In the genomic region with DNA sequence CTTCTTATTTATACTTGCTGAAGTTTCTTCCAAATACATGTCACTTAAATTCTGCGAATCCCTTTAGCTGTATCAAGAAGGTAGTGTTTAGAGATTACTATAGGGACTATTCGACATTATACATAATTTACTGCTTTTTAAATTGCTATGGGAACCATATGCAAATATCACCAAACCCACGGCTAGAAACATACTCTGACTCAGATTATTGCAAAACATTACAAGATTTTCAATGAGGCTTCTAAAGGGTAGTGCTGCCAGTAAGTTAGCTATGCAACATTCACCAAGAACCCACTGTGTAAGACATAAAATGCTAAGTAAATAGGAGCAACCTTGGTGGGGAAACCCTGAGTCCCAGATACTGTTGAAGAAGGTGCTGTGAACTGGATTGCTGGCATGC, we compare ENCODE assay signal across 16 mouse cellular contexts. TPM values are rescaled to one million over a fixed set of nuclear protein-coding genes. Genes with fewer than 3 reads are reported as not detected.
DNase-seq lines count a peak whose midpoint lies in the region; ATAC-seq and TF ChIP-seq lines count a peak whose summit lies in the region.
"Had no signal": no experiment of that assay in that cellular context is flagged by ENCODE, and none has a peak within 500 bp of the region (broad histone marks: within the 10 kb centered on the region; RNA-seq: fewer than 3 reads in every experiment).

No protein-coding gene starts in this region.

- WGBS in heart, embryonic 13.5 days = 71% methylated on average over 3 of the region's 3 CpGs
- 77% methylated on average over 3 of the region's 3 CpGs for WGBS in heart, embryonic 12.5 days
- WGBS in liver, postnatal 0 days (ENCODE audit: insufficient replicate concordance) = 56% methylated on average over 3 of the region's 3 CpGs

- no peak for ATAC-seq in heart, embryonic 13.5 days (ENCODE audit: extremely low read depth, insufficient number of reproducible peaks, low FRiP score, low TSS enrichment)
- no peak for ATAC-seq in heart, embryonic 12.5 days (ENCODE audit: insufficient number of reproducible peaks, low FRiP score)
- ATAC-seq in liver, postnatal 0 days = no peak
- ATAC-seq: activated CD4-positive, CD25-positive, alpha-beta regulatory T cell, adult 4 months had no signal

- H3K4me3 ChIP-seq in heart, embryonic 13.5 days = no peak overlapping the region
- no peak overlapping the region for H3K4me3 ChIP-seq in heart, embryonic 12.5 days
- H3K4me3 ChIP-seq in bone marrow macrophage, adult 2 months (ENCODE audit: insufficient read depth, low read length) = peak overlapping the region; percentile 46
- no peak overlapping the region for H3K4me3 ChIP-seq in liver, postnatal 0 days (ENCODE audit: low read depth, low read length)
- H3K4me3 ChIP-seq: midbrain, embryonic 12.5 days had no signal

- TF ChIP-seq EP300 in liver, postnatal 0 days (IDR thresholded peaks at IDR 0.05; ENCODE audit: low read depth) = no peak

- no peaks in the 10 kb centered on the region for H3K9me3 ChIP-seq in heart, embryonic 13.5 days
- no peaks in the 10 kb centered on the region for H3K9me3 ChIP-seq in heart, embryonic 12.5 days (replicated peaks)
- no peaks in the 10 kb centered on the region for H3K9me3 ChIP-seq in liver, postnatal 0 days (ENCODE audit: low read length)
- H3K9me3 ChIP-seq: midbrain, embryonic 12.5 days had no signal

- no peak for TF ChIP-seq CTCF in bone marrow macrophage, adult 2 months (IDR thresholded peaks at IDR 0.05; ENCODE audit: low read depth, low read length)
- no peak for TF ChIP-seq CTCF in liver, postnatal 0 days (IDR thresholded peaks at IDR 0.05; ENCODE audit: low read depth)

- 0 out of 2 replicates have a peak overlapping the region, but pooled peaks have one; percentile 12 for H3K27ac ChIP-seq in heart, embryonic 13.5 days (replicated peaks)
- no peak overlapping the region for H3K27ac ChIP-seq in heart, embryonic 12.5 days (ENCODE audit: poor library complexity, severe bottlenecking)
- H3K27ac ChIP-seq in bone marrow macrophage, adult 2 months (ENCODE audit: insufficient read depth, low read depth, low read length) = peak overlapping the region; percentile 99
- H3K27ac ChIP-seq in liver, postnatal 0 days (ENCODE audit: low read depth) = peak overlapping the region; percentile 83
- H3K27ac ChIP-seq: hindbrain, embryonic 14.5 days; midbrain, embryonic 12.5 days had no signal

- DNase-seq in 3T3-L1 (ENCODE audit: low read depth, low spot score) = peak; percentile 44
- DNase-seq in liver, postnatal 0 days = no peak
- no peak for DNase-seq in cerebellum, postnatal 4 days (ENCODE audit: low spot score in 2 of 2)
- DNase-seq in left cerebral cortex, adult 8-10 months (ENCODE audit: low spot score in 2 of 2) = no peak
- no peak for DNase-seq in layer of hippocampus, adult 9-10 months (ENCODE audit: low spot score)
- DNase-seq: adrenal gland, postnatal 36 days; cerebellum, postnatal 10 days; gastrocnemius, postnatal 36 days; kidney, adult 11 months; kidney, postnatal 14 days had no signal

- H3K4me2 ChIP-seq in heart, embryonic 13.5 days = no peak overlapping the region
- no peak overlapping the region for H3K4me2 ChIP-seq in heart, embryonic 12.5 days
- H3K4me2 ChIP-seq in liver, postnatal 0 days (ENCODE audit: low read depth, low read length) = no peak overlapping the region
- H3K4me2 ChIP-seq: hindbrain, embryonic 14.5 days; midbrain, embryonic 12.5 days had no signal

- TF ChIP-seq POLR2A in bone marrow macrophage, adult 2 months (IDR thresholded peaks at IDR 0.05; ENCODE audit: borderline replicate concordance, low read depth, low read length) = no peak

- H3K9ac ChIP-seq in heart, embryonic 13.5 days = no peak overlapping the region
- no peak overlapping the region for H3K9ac ChIP-seq in heart, embryonic 12.5 days
- no peak overlapping the region for H3K9ac ChIP-seq in liver, postnatal 0 days (replicated peaks)
- H3K9ac ChIP-seq: hindbrain, embryonic 14.5 days; midbrain, embryonic 12.5 days had no signal

- H3K27me3 ChIP-seq in heart, embryonic 13.5 days (replicated peaks) = no peaks in the 10 kb centered on the region
- no peaks in the 10 kb centered on the region for H3K27me3 ChIP-seq in heart, embryonic 12.5 days (replicated peaks)
- no peaks in the 10 kb centered on the region for H3K27me3 ChIP-seq in liver, postnatal 0 days (ENCODE audit: insufficient read depth, low read length)
- H3K27me3 ChIP-seq: midbrain, embryonic 12.5 days had no signal

- no peaks in the 10 kb centered on the region for H3K36me3 ChIP-seq in heart, embryonic 13.5 days
- no peaks in the 10 kb centered on the region for H3K36me3 ChIP-seq in heart, embryonic 12.5 days
- no peaks in the 10 kb centered on the region for H3K36me3 ChIP-seq in liver, postnatal 0 days (replicated peaks; ENCODE audit: insufficient read depth, low read length)
- H3K36me3 ChIP-seq: midbrain, embryonic 12.5 days had no signal

- H3K4me1 ChIP-seq in heart, embryonic 13.5 days = peaks cover 20% of the 10 kb centered on the region
- H3K4me1 ChIP-seq in heart, embryonic 12.5 days (replicated peaks) = peaks cover 13% of the 10 kb centered on the region
- H3K4me1 ChIP-seq in bone marrow macrophage, adult 2 months (ENCODE audit: control insufficient read depth, insufficient read depth, low read length) = peaks cover 34% of the 10 kb centered on the region
- peaks cover 7% of the 10 kb centered on the region for H3K4me1 ChIP-seq in liver, postnatal 0 days (ENCODE audit: insufficient read depth)

RNA-seq across cellular contexts. Expression of gene Capza2, which starts 1.0 kb away (rescaled TPM):
- 198 and 210 TPM in 2 replicates for polyA plus RNA-seq in heart, embryonic 13.5 days (2015; fragmentation: Nextera tagmentation; extraction: Ambion mirVana)
- 223 and 232 TPM in 2 replicates for polyA plus RNA-seq in heart, embryonic 12.5 days (2016; fragmentation: Nextera tagmentation; extraction: Ambion mirVana)
- polyA plus RNA-seq in bone marrow macrophage, adult 2 months (2012; ENCODE audit: insufficient read depth, insufficient read length, missing spikeins) = 468 and 474 TPM in 2 replicates
- polyA plus RNA-seq in liver, postnatal 0 days (2015; fragmentation: Nextera tagmentation; extraction: Ambion mirVana) = 104 and 107 TPM in 2 replicates
- 100 to 1,000 TPM; 215 to 233 (median 225) TPM for total RNA-seq in left cerebral cortex, adult 8-10 months (2022)

RNA-seq across cellular contexts. Expression of gene St7, which starts 57.7 kb away (rescaled TPM):
- polyA plus RNA-seq in heart, embryonic 13.5 days (2015; fragmentation: Nextera tagmentation; extraction: Ambion mirVana) = 25.9 and 31.9 TPM in 2 replicates
- 29.6 and 30.0 TPM in 2 replicates for polyA plus RNA-seq in heart, embryonic 12.5 days (2016; fragmentation: Nextera tagmentation; extraction: Ambion mirVana)
- 5.3 and 7.5 TPM in 2 replicates for polyA plus RNA-seq in bone marrow macrophage, adult 2 months (2012; ENCODE audit: insufficient read depth, insufficient read length, missing spikeins)
- polyA plus RNA-seq in liver, postnatal 0 days (2015; fragmentation: Nextera tagmentation; extraction: Ambion mirVana) = 11.0 and 11.9 TPM in 2 replicates
- 10 to 100 TPM; 27.5 to 41.4 (median 34.8) TPM for total RNA-seq in left cerebral cortex, adult 8-10 months (2022)
